Mouse (Mus musculus): ENCODE results near the gene Lingo1.

The Lingo1 gene

DNA sequence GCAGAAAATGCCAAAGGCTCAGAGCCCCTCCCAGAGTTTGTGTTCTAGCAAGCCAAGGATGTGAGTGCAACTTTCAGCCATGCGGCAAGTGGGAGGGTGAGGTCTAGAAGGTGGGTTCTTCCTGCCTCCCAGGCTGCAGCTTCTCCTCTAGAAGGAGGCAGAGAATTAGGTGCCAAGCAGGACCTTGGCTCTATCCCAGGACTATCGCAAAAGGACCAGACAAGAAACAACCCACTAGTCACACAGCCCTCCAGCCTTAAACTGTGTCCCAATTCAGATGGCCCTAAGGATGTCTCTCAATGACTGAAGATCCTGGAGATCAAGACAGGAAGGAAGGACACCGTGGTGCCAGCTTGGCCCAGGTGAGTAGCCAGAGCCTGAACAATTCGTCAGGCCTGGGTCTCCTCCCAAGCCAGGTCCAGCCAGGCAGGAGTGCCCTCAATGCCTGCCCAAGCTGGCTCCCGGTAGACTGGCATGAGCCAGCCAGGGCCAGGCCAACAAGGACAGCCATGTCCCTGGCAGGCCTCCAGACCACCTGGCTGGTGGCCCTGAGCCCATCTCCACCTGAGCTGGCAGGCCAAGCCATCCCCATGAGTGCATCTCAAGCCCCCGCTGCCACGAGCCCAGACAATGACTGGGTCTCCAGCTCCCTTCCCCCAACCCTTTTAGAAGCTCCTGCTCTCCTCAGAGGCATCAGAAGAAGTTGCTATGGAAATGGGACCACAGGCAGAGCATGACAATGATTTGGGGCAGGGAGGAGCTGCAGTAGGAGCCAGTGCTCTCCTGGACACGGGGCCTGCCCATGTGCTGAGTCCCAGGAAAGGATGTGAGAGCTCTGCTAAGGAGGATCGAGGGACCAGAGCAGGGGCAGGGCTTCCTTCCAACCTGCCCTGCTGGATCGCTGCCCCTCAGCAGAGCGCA is 19.1 kb downstream of the Lingo1 start:
- in situ Hi-C loops (cut with MboI, MseI): loop anchor here (25.0 kb wide), 1 partner anchor 1285 kb away; the partner anchor contains the start of gene Stra6

DNA sequence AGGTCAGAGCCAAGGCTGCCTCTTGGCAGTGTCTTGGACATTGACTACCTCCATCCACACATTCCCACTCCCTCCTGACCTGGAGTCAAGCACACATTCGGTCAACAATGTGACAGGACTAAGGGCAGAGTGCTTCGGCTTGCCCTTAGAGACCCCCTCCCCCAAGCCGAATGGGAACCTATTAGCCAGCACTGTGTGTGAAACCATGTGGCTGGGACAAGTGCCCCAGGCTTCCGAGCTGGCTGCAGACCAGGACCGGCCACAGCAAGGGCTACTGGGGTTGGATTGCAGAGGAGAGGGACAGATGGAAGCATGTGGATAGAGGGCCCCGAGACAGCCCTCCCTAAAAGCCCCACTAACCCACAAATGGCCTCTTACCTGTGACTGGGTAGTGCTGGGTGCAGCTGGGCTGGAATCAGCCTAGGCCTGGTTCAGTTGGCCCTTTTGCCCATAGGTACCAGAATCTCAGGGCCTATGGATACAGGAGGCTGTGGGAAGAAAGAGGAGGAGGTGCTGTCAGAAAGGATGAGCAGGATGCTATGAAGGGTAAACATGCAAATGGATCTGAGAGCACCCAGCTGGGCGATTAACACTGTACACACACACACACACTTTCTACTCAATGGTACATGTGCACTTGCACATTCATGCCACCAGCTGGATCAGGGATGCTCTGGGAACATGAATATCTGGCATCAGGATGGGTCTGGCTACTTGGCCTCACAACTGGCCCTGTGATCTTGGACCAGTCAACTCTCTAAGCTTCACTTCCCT is 20.9 kb downstream of the Lingo1 start:
- in situ Hi-C loops (cut with MboI, MseI): loop anchor here (25.0 kb wide), 1 partner anchor 1287 kb away; the partner anchor contains the start of gene Stra6

DNA sequence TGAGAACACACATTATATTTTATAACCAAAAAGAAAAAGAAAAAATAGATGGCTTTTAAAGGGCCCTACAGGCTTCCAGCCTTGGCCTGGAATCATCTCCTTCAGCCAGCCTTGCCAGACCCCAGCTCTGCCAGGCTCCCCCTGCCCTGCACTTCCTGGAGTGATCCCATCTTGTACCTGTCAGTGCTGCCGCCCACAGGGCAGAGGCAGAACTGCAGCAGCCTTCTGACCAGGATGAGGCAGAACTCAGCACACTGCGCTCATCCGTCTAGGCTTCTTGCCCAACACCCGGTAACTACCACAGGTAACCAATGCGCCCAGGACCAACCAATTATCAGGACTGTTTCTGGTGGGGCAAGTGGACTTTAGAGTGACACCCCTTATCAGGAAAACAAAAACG is 22.0 kb downstream of the Lingo1 start:
- in situ Hi-C loops (cut with MboI, MseI): no loop called here

DNA sequence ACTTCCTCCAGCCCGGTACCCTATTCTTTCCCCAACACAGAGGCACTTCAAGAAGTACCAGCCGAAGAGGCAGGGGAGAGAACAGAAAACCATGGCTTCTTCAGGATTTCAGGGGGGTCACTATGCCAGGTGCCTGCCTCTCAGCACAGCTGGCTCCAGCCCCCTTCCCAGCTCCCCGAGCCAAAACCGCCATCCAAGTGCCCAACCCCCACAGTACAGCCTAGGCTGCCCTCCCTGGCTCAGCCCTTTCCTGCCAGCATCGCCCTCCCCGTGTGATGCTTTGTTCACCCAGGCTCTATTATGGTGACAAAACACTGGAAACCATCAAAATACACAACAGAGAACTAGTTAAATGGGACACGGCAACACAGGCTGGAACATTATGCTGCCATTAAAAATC is 22.6 kb downstream of the Lingo1 start:
- in situ Hi-C loops (cut with MboI, MseI): no loop called here

DNA sequence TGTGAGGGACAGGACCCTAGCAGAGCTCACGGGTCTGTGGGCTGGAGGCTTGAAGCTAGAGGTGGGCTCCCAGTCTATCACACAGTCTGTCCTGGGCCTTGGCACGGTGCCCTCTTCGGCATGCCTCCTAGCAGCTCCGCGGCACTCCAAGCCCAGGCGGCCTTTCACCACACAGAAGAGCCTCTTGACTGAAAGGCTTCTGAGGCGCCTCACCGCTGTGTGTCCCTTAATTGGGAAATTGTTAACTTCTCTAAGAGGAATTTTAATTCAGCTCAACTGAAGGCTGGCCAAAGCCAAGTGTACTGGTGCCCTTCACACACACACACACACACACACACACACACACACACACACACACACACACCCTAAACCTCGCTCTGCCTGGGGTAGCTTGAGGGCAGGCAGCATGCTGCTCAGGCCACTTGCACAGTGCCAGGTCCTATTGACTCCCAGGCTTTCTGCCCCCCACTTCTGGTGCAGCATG is 28.6 kb downstream of the Lingo1 start:
- in situ Hi-C loops (cut with MboI, MseI): no loop called here

DNA sequence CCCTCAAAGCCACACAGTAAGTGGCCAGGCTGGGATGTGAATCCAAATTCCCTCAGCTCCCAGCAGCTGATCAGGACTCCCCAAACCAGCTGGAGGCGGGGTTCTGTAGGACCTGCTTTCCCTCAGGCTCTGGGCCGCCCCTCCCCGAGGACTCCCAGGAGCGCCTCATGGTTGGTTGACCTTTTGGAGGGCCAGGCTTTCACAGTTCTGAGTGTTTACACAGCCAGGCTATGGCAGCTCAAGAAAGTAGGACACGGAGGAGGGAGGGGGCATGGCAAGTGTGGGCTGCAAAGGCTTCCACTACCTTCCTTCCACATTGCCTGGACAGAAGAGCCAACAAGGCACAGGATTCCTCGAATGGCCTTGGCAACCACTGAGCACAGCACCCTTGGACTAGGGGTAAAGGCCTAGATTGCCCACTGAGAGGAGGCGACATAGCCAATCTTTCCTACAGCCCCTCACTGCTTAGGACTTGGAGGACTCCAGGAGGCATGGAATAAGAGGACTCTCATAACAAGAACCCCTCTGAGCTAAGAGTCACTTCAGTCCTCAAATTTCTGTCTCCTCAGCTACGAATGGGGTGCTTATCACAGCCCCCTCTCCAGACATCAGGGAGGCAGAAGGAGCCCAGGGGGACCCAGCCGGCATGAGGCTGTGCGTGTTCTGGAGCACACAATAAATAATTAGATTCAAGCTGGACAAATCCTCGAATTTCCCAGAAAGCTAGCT is 29.5 kb downstream of the Lingo1 start:
- in situ Hi-C loops (cut with MboI, MseI): no loop called here

DNA sequence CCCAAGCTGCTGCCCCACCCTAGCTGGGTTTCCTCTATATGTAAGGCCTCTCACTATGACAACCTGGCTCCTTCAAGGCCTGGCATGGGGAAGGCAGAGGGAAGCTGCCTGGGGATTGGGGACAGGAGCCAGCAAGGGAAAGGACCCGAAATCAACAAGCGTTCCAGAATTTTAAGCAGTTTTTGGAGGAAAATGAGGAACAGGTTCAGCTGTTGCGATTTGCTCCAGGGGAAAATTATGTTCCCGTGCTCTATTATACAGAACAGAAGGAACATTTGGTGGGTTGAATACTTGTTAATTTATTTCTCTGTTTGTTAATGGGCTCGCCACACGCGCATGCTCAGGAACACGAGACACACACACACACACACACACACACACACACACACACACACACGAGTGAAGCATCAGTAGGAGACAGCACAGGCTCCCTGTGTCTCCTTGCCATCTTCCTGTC is 34.1 kb downstream of the Lingo1 start:
- in situ Hi-C loops (cut with MboI, MseI): no loop called here

DNA sequence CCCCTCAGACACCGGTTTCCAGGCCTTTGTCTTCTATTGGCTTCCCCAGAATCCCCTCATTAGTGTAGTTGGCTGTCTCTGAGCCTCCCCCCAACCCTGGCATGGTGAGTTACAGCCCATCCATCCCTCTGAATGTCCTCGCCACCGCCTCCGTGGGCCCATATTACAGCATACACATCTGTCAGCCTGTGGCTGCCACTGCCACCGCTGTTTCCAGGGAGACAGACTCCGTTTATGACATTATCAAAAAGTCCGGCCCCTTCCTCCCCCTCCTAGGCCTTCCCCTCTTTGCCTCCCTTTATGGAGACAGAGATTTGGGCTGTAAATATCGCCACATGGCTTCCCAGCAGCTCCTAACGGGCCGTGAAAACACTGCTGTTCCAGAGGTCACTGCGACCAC is 38.5 kb downstream of the Lingo1 start:
- in situ Hi-C loops (cut with MboI, MseI): no loop called here

DNA sequence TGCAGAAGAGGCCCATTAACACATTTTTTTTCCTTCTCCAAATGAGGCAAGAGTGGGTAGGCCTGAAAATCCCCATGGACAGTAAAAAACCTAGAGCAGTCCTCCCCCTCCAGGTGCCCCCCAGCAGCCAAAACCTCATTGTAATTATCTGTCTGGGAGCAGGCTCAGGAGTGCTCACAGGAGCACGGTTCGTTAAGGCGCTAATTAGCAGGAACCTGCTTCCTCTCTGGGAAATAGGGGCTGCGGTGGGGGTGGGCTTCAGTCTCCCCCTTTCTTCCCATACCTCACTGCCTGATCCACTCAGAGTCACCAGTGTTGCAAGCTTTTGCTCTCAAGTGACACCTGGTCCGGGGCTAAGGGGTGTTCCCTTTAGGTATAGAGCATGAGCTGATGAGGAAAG is 41.1 kb downstream of the Lingo1 start:
- in situ Hi-C loops (cut with MboI, MseI): no loop called here

DNA sequence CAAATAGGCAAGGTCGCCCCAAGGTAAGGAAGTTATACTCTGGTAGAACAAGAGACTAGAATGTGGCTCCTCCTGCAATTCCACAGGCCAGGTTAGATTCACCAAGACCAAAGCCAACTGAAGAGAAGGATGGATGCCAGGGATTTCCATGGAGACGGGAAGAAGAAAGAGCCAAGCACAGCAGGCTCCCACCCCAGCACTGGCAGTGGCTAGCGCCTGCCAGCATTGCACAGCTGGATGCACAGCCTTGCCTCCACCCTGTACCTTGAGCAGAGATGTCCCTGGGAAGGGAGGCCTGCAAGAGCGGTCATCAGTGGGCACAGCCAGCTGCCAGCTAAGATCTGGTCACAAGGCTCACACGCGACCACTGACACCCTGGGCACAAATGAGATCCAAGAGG is 42.9 kb downstream of the Lingo1 start:
- in situ Hi-C loops (cut with MboI, MseI): no loop called here

DNA sequence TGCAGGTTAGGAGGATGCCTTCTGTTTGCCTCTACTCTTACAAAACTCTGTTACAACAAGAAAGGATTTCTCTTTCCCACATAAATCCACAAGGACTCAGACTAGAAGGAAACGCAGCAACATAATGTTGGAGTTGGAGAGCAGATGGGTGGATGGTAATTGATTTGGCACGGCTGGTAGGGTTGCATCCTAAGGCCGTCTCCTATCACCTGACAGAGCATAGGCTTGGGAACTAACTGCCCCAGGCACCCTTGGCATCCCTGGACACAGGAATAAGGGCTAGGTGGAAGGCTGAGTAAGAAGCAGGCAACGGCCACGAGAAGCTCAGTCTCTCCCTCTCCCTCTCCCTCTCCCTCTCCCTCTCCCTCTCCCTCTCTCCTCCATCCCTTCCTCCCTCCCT is 48.2 kb downstream of the Lingo1 start:
- in situ Hi-C loops (cut with MboI, MseI): no loop called here

DNA sequence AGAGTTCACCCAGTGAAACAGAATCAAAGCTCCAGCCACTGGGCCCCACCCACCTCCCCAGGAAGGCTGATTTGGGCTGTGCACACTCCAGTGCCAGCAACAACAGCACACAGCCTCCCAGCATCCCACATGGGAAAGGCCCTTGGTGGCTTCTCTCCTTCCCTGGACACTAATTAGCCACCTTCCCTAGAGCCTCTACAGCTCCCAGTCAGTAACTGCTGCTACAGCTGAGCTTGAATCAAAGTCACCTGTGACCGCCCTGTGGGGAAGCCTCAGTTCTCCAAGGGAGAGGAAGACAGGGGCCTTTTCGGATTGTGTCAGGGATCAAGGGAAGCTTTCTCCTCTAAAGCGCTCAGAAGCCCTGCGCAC is 49.4 kb downstream of the Lingo1 start:
- in situ Hi-C loops (cut with MboI, MseI): no loop called here

DNA sequence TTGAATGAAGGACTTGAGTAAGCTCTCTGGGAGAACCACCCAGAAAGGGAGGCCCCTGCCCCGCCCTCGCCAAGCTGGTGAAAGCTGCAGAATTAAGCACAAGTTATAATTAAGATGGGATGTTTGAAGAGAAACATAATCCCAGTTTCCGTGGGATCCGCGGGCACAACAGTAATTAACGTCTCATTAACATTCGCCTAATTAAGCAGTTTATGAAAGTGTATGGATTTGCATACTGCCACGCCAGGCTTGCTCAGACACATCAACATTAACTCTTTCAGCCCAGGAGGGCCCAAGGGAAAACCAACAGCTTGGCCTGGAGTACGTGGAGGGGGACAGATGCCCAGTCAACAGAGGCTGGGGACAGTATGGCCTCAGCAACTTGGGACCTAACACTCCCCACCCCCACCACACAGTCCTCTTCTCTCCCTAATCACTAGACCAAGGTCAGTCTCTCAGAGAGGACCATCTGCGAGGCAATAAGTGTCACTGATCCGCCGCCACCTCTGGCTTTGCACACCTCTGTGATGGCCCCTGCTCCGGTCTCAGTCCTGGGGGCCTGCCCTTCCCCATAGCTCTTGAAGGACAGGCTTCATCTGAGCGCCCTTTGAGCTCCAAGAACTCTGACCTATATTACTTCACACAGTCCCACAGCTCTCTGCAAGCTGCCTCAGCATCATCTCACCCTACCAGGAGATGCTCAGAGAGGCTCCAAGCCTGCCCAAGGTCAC is 49.9 kb downstream of the Lingo1 start:
- in situ Hi-C loops (cut with MboI, MseI): no loop called here

DNA sequence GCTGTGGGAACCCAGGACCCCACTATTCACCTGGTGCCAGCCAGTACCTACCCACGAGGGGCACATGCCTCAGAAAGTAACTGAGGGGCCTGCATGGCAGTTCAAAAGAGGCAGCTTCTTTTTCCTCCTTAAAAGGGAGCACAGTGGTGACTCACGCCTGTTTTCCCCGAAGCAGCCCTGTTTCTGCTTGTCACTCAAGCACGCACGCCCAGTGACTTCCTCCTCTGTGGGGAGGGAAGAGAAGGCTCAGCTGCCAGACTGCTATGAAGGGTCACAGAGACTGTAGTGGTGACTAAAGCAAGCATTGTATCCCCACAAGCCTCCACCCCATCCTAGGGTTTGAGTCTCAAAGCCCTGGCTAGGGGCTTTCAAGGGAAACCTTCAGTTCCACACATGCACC is 51.9 kb downstream of the Lingo1 start:
- in situ Hi-C loops (cut with MboI, MseI): no loop called here

DNA sequence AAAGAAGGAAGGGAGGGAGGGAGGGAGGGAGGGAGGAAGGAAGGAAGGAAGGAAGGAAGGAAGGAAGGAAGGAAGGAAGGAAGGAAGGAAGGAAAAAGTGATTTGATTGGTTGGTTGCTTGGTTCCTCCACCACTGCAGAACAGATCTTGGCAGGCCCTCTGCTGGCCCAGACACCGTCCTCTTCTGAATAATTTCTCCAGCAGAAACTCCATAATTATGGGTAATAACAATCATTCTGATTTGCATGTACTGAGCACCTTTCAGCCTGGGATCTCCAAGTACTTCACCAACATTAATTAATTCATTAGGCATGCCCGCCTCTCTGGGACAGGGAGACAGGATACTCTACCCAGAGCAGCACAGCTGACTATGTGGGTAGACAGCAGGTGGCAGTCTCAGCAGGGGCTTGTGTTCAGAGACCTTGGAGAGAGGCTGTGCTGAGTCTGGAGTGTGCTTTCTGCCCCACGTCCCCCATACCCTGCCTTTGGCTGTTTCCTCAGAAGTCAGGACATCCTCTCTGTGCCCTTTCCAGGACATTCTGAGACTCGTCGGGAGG is 57.0 kb downstream of the Lingo1 start:
- in situ Hi-C loops (cut with MboI, MseI): loop anchor here (5.0 kb wide), 1 partner anchor 93 kb away; no protein-coding TSS in a partner anchor

DNA sequence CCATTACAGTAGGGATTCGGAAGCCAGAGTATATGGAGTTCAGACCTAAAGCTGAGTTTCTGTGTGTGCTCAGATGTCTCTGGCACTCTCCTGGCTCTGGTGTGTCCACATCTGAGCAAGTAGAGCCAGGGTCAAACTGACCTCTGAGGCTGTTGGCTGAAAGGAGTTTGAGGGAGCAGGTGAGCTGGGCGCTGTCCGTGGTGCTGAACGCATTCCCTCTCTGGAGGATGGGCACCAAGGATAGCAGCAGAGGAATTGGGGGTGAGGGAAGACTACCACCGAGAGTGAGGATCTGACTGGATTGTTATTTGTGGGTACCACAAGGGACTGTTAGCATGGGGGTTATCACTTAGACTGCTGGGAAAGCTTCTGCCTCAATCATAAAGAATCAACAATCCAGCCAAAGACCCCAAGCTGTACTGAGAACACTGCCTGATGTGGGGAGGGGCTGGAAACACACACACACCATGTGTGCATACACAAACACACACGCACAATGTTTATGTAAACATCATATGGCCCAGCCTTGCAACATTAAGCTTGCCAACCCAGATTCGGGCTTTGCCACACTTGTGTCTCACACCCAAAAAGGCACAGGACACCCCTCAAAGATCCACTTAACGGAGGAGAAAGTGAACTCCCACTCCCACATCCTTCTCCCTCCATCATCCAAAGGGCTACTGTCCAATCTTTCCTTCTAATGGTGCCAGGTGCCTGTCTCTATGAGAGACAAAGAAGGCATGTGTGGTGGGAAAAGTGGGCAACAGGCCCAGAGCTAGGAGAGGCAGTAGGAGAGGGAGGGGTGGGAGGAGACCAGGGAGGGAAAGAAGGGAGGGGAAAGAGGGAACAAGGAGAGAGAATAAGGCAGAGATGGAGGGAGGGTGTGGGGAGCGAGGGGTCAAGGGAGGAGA is 57.8 kb downstream of the Lingo1 start:
- in situ Hi-C loops (cut with MboI, MseI): loop anchor here (5.0 kb wide), 1 partner anchor 94 kb away; no protein-coding TSS in a partner anchor

DNA sequence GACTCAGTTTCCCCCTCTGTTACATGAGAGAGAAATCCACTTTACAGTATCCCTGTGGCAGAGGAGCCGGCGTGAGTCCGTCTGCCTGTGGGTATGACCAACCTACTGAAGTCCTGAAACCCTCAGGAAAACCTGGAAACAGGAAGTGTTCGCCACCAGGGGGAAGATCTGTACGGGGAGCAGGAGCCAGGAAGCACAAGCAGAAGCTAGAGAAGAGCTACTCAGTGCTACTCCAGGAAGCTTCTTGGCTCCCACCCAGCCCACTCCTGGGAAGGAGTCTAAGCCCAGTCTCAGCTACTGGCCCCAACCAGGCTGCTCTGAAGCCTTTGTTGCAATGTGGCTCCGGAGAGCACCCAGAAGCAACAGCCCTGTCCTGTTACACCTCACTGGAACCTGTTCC is 61.9 kb downstream of the Lingo1 start:
- in situ Hi-C loops (cut with MboI, MseI): no loop called here

DNA sequence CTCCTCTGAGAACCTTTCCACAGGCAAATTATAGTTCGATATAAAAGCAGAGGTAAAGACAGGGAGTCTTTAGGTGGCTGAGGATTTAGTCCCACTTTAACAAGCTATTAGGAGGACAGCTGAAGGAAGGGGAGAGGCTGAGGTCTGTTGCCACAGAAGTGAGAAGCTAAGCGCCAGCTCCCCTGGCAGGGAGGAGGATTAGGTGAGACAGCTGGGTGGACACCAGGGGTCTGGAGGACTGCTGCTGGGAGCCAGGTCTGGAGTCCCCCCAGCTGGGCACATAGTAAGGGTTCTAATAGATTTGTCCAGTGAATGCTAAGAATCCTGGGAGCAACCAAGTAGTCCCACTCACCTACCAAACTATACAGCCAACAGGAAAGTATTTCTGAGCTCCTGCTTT is 65.3 kb downstream of the Lingo1 start:
- in situ Hi-C loops (cut with MboI, MseI): no loop called here

DNA sequence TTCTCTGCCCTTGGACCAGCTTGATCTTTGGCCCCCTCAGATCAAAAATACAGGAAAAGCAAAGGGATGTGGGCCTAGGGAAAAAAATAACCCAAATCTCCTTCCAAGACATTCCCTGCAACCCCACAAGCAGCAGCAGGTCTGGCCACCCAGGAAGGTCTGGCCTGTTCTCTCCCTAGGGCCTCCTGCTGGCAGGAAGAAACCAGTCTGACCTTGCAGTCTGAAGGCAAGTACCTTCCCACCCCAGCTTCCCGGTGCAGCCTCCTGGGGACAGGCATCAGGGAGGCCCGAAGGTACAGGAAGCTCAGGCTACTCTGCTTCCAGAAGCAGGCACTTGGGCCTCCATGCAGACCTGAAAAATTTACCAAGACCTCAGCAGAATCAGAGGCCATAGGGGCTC is 67.1 kb downstream of the Lingo1 start:
- in situ Hi-C loops (cut with MboI, MseI): no loop called here

Data from regulatory T cell (primary cell).